Mouse (Mus musculus) retina, adult 2 months (tissue): ENCODE data around the gene 1700025G04Rik.

Experiments
- DNase-seq: peaks from one replicate; pipeline ENCODE4 v3.0.0-alpha.2; 2012; ENCODE audit warnings: low read depth, low spot score

Gene 1700025G04Rik

DNA sequence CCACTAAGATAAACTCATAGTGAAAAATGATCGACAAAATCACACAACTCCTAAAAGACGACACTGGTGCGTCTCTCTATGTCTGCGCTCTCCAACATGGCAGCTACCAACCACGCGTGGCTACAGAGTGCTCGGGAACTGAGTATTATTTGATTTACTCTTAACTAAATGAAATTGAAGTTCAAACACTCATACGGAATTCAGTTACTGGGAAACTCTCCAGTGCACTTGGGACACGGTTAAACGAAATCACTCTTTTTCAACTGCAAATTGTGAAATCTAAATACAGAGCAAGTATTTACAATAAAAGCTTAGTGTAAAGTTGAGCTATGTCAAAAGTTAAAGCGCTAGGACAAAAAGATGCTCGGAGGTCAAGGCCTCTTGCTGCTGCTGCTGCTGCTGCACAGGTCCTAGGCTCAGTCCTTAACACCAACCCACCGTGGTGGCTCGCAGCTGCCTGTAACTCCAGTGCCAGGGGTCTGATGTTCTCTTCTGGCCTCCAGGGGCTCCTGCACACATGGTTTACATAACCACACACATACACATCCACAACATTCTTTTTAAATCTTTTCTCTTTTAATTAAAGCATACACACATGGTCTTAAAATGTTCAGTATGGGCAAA, 13.6 kb downstream of the 1700025G04Rik start:
- DNase-seq, result no peak

DNA sequence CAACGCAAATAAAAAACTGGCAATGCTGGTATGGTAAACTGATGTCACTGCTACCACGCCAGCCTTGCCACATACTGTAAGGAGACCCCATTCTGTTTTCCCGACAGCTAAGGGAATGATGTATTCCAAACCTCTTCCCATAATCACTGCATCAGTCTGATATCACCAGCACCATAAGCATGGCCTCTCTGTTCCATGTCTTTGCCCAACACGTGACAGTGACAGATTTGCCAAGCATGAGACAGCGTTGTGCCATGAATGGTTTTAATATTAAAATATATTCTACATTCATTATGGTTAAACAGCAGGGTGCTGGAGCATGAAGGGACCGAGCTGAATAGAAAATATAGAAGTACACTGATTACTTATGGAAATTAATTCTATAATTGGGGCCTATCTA, 14.2 kb downstream of the 1700025G04Rik start:
- DNase-seq, result no peak

DNA sequence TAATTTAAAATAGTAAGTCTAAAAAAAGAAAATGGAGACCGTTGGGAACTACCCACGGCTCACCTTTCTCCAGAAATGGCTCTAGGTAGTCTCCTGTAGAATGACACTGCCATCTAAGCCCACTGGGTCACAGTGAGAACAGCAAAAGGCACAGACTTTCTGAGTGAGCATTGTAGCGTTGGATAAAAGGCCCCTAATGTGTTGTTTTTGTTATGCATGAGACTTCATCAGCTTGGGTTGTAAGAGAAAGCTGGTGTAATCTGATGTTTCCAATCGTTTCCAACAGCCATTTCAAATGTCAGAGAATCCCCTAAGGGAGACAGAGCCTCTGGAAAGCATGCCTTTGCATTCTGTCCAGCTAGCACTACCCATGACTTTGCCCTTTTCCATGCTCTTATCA, 19.5 kb downstream of the 1700025G04Rik start:
- no peak for DNase-seq

DNA sequence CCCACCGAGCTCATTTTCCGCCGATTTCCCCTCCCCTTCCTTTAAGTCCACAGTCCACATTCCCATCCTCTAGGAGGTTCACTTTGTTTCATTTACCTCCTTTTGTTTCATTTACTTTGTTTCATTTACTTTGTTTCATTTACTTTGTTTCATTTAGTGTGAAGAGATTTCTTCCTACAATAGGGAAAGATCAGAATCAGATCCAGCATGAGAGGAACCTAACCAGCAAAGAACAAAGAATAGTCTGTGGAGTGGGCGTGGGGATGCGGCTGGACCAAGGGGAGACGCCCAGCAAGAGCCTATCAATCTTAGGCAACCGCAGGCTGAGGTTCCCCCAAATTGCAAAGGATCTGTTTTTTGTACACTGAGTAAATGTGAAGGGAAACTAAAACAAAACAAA, 20.2 kb downstream of the 1700025G04Rik start:
- DNase-seq, result no peak

- DNase-seq, result no peak
These were observed 22.0 kb downstream of the 1700025G04Rik start for GRCm38 (mm10) chr1:152067919-152068318.

DNA sequence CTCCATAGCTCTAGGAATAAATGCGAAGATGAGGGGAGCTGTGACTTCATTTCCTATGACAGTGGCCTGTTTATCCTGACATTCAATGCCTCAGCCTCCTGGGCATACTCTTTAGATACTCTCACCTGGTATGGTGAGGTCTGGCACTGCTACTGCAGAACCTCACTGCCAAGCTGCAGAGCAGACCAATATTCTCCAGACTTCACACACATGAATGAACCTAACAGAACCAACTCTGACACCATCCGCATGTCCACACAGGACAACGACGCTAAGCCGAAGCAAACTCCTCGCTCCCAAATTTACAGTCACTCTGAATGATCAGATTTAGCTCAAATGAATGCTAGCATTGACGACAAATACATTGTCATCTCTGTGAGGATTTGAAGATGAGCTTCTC, 24.4 kb downstream of the 1700025G04Rik start:
- DNase-seq, result no peak

DNA sequence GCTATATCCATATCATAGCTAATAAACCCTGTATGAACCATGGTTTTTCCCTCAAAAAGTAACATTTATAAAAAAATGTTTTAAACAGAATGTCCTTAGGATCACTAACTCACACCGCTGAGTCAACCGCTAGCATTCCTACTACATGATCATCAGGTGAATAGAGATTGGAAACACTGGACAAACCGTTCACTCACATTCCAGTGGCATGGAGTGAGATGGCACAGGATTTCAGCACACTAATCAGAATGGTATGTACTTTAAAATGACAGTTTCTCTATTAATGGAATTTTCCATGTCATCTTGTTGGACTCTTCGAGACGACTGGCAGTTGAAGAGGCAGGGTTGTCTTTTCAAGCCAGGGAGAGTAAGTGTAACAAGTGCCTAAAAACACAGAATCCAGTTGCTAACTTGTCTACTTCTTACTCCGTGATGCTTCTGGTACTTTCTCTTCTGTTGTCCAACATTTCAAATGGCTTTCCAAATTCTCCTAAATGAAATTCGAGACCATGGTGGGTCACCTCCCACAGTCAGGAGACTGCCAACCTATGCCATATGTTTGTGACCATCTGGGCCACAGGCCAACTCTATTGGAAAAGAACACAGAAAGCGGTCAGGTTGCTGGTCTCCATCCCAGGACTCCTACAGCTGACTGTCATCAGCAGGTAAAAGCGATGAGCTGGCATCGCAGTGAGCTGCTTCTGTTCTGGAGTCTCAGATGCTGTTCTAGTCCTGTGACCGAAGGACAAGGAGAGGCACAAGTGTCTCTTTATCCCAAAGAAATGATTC, 26.4 kb downstream of the 1700025G04Rik start:
- DNase-seq, result no peak

- DNase-seq, result no peak
These were observed 28.2 kb downstream of the 1700025G04Rik start for GRCm38 (mm10) chr1:152061745-152062144.

GRCm38 (mm10) chr1:152060265-152060664, 29.7 kb downstream of the 1700025G04Rik start:
- DNase-seq, result no peak

DNA sequence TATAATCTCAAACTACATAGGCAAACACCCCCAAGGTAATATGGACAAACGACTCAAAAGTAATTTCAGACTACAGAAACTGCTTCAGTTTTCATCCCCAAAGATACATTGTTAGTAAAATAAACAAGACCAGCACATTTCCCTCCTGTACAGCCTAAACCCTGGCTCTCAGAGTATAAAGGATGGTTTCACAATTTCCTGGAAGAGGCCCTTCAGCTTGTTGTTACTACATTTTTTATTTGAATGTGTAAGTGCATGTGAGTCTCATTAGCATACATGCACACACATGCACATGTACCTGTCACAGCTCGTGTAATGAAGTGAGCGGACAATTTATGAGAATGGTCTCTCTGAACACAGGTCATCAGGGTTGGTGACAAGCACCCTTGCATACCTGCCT, 31.1 kb downstream of the 1700025G04Rik start:
- no peak for DNase-seq

DNA sequence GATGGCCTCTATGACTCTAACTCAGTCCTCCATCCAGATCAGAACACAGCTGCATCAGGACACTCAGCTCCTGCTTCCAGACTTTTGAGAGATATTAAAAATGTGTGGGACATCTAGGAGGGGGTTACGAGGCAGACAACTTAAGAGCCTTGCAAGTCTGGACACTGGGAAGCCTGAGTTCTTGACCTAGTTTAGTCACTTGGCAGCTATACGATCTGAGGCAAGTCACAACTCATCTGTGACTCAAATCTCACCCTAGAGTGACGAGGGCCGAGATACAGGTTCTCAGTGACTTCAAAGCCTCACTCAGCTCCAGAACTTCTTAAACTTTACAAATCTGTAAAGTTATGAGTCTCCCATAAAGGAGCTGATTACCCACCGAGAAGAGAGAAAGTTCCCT, 36.8 kb downstream of the 1700025G04Rik start:
- no peak for DNase-seq

GRCm38 (mm10) chr1:152051858-152052257, 38.1 kb downstream of the 1700025G04Rik start:
- DNase-seq, result no peak

DNA sequence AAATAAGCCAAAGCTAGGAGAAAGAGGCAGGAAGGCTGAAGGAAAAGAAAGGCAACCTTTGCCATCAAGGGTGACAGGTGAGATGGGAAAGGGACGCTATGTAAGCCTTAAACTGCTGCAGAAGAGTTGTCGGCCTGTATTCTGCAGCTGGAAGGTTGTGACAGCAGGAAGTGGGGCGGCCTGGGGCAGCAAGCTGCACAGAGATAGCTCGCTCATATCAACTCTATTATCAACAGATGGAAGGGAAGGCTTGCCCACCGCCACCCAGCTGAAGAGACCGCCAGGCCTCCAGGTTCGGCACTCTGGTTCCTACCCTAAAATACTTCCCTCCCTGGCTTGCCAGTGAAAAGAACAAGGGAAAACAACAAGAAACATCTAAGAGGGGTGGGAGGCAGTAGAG, 39.9 kb downstream of the 1700025G04Rik start:
- DNase-seq, result no peak

DNA sequence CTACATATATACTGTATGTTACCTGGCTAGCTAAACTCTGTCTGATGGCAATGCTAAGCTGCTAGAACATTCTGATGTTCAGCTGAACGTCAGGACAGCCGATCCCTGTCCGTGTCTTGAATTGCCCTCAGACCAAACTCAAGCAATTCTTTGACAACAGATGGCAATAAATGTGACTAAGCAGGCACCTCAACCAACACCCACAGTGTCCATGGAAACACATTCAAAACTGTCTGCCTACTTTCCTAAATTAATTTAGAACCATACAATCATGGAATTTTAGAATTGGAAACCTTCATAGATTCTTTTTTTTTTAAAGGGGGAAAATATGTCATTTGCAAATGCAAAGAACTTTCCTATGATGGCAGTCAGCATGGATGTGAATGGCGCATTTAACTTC, 41.6 kb downstream of the 1700025G04Rik start:
- DNase-seq, result no peak

DNA sequence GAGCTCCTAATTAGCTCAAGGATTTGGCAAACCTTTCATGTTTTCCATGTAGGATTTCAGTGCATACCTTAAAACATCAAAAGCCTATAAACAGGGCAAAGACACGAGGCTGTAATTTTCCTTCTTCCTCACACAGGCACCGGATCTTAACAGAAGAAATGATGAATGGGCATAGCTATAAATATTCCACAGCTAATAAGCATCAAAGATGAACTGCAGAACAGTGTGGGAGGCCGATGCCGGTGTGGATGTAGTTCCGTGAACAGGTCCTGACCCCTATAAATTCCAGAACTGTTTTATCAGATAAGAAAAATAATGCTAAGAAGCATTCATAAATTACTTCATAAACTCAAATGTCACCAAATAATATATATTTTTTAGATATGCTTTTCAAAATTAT, 42.5 kb downstream of the 1700025G04Rik start:
- DNase-seq, result no peak

GRCm38 (mm10) chr1:152043453-152043852, 46.5 kb downstream of the 1700025G04Rik start:
- DNase-seq, result no peak

DNA sequence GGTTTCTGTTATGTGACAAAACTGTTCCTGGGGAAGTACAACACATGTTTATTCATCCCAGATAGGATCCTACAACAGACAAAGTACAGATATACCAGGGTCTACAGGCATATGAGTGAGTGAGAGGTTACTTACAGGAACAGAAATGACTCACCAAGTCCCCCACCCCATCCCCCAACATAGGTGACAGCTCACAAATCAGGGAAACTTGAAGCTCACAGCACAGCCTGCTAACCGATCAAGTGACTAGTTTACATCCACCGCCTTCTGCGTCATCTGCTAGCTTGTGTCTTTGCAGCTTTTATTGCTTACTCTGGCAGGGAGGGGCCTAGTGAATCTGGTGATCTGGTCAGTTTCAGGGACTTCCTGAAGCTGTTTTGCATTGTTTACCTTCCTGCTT, 47.5 kb downstream of the 1700025G04Rik start:
- no peak for DNase-seq

DNA sequence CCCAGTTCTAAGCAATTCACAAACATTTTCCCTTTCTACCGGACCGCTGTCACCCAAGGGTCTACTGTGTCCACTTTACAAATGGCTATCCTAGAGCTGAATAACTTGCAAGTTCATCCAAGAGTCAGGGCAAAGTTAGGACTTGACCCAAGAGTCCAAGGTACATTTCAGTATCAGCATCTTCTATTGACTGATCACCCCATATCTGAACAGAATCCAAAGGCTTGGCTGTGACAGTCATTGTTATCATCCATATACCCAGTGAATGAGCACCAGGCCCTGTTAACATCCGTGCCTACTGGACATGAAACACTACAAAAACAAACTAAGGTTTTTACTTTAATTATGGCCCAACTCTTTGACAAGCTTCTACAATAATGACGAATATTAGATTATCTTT, 48.9 kb downstream of the 1700025G04Rik start:
- no peak for DNase-seq

DNA sequence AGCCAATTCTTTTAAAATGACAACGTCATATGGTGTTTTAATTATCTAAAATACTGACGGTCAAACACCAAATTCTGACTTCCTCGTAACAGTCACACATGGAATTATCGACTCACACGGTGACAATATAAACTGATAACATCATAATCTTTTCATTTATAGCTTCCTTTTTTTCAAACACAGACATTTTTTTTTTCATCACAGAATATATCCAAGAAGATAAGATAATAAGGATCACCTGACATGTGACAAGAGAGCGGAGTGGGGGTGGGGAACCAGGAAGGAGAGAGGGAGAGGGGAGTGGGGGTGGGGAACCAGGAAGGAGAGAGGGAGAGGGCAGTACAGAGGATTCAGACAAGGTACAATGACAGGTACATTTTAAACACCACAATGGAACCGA, 49.9 kb downstream of the 1700025G04Rik start:
- DNase-seq, result no peak

DNA sequence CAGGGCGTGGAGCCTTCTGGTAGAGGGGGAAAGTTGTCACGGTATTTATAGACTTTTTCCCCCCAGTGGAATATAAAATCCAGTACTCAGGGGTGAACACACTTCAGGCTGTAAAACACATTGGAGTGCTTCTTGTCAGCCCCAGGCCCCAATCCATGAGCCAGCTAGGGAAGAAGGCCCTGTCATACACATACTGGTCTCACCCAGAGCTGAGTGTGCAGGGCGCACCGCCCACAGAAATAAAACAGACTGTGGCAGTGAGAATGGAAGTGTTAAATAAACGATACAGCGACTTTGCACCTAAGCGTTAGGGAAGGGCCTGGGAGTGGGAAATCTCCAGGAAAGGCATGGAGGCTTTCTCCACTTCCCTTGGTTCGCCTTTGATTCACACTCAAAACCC, 50.3 kb downstream of the 1700025G04Rik start:
- DNase-seq, result no peak

DNA sequence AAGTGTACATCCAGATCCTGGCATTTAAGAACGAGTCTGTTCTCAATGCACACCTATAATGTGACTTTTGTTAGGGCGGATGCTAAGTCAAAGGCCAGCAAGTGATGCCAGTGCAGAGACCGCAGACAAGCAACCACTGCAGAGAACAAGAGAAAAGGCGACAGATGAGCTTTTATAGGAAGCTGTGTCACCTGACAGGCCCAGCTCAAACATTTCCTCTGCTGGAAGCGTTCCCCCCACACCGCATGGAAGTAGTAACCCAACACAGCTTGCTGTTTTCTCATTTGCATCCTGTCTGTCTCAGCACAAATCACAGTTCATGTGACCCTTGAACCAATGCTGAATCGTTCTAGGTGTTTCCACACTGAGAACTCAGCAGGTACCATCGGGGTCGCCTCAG, 51.8 kb downstream of the 1700025G04Rik start:
- DNase-seq, result no peak

DNA sequence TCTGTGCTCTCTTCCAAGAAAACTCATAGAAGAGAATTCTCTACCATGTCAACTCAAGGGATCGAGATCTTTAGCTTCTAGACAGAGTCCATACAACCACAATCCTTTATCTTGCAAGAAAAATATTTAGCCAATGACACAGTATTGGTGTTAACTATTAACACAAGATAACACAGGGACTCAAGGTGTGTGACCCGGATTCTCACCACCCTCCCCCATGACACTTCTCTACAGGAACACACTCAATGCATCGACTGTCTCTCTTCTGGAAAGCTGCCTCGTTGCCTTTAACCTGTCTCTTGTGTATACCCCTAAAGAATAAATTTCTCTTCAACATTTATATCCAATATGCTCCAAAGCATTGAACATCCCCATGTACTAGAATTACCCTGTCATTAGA, 52.3 kb downstream of the 1700025G04Rik start:
- no peak for DNase-seq

DNA sequence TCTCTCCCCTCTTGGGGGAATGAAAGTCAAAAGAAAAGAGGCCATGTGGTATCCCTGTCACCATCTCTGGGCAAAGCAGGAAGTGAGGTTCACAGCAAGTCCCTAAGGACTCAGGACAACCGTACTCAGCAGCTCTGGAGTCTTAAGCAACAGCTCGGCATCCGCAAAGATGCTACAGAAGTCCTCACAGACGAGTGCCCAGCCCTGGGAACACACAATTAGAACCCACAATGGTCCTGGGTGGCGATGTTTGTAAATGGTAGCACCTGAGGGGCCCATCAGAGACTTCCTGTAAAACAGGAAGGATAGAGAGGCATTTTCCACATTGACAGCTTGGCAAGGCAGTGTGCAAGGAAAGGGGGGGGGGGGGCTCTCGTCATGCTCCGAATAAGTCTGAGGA, 55.2 kb downstream of the 1700025G04Rik start:
- DNase-seq, result no peak
